Comparison of ENCODE assay signal across 7 mouse cellular contexts in the genomic region with DNA sequence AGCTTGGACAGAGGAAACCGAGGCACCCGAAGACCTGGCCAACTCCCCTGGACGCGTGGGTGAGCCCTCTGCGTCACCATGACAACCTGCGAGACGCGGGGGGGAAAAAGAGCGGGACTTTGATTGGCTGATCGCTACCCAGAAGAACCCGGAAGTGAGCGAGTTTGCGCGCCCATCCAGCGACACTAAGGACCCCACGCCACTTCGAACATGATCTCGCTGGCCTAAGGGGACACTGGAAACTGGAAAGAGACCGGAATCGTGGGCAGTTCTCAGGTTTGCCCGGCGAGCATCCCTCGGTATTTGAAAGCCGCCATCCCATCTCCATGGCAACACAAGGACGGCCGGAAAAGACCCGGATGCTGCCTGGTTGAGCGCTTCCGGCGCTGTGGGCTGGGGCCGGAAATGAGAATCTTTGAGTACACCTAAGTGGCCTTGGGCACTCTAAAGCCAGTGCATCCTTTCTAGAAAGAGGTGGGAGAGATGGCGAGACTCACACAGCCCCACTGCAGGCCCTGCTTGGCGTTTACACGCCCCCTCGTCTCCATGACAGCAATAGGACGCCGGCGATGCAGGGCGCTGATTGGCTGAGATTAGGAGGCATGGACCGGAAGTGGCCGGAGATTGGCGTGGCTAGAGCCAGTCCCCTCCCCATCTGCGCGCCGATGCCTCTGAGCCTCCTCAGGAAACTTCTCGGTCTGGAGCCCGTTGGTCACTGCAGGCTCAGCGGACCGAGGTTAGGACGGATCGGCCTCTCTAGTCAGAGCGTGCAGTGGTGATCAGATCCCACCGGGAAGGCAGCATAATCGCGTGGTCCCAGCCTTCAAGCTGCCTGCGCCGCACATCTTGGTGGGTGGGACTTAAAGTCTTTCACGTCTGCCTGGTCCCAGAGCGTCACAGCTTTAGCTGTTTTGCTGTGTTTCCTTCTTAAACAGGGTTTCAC. TPM values are rescaled to one million over a fixed set of nuclear protein-coding genes. Genes with fewer than 3 reads are reported as not detected.
DNase-seq lines count a peak whose midpoint lies in the region; ATAC-seq lines count a peak whose summit lies in the region.

A gene (minus strand): TSS at position 80 of the 943 bp plus-strand sequence.

- under 1% methylated on average over 59 of the region's 59 CpGs for WGBS in intestine, embryonic 16.5 days
- under 1% methylated on average over 59 of the region's 59 CpGs for WGBS in midbrain, embryonic 11.5 days

- H3K36me3 ChIP-seq in intestine, embryonic 16.5 days (ENCODE audit: control insufficient read depth, insufficient read depth, low read length): no peaks in the 10 kb centered on the region
- H3K36me3 ChIP-seq in midbrain, embryonic 11.5 days (ENCODE audit: control insufficient read depth, insufficient read depth, low read length): no peaks in the 10 kb centered on the region

- ATAC-seq in intestine, embryonic 16.5 days: peak; percentile 98
- peak; percentile 97 for ATAC-seq in midbrain, embryonic 11.5 days (ENCODE audit: low FRiP score)

- peak within 1 kb of the TSS; percentile 74 for H3K9ac ChIP-seq in intestine, embryonic 16.5 days (ENCODE audit: low read depth, low read length)
- peak within 1 kb of the TSS; percentile 76 for H3K9ac ChIP-seq in midbrain, embryonic 11.5 days (ENCODE audit: low read length)

- DNase-seq in adrenal gland, adult 2 months: peak; percentile 95
- peak; percentile 87 for DNase-seq in embryo, embryonic 11.5 days (ENCODE audit: low read depth, low spot score)
- DNase-seq in gastrocnemius, postnatal 4 days (ENCODE audit: low spot score in 2 of 2): peak; percentile 78 to 91
- DNase-seq in left cerebral cortex, postnatal 36 days (ENCODE audit: low spot score in 2 of 2): peak; percentile 95
- peak; percentile 99 for DNase-seq in midbrain, embryonic 11.5 days (ENCODE audit: low spot score, missing footprints)
- peak; percentile 86 for DNase-seq in skeletal muscle tissue, adult 2 months (ENCODE audit: low read depth, low spot score)

- no peaks in the 10 kb centered on the region; the same call in 1 of the 2 replicates for H3K4me1 ChIP-seq in intestine, embryonic 16.5 days (ENCODE audit: control insufficient read depth, insufficient read depth, low read length)
- peaks cover 4% of the 10 kb centered on the region; the same call in 1 of the 2 replicates for H3K4me1 ChIP-seq in midbrain, embryonic 11.5 days (ENCODE audit: control insufficient read depth, insufficient read depth, low read length)

- peak within 1 kb of the TSS; percentile 74 for H3K27ac ChIP-seq in intestine, embryonic 16.5 days (ENCODE audit: low read length)
- H3K27ac ChIP-seq in midbrain, embryonic 11.5 days (ENCODE audit: low read depth, low read length): peak within 1 kb of the TSS; percentile 84

- H3K4me3 ChIP-seq in intestine, embryonic 16.5 days (ENCODE audit: low read length): peak within 1 kb of the TSS; percentile 71
- peak within 1 kb of the TSS; percentile 66 for H3K4me3 ChIP-seq in midbrain, embryonic 11.5 days (ENCODE audit: low read depth, low read length)

- intact Hi-C loops in left cerebral cortex, postnatal 36 days (cut with DNase I): no loop called here

- peaks cover 2% of the 10 kb centered on the region; the same call in 1 of the 2 replicates for H3K9me3 ChIP-seq in intestine, embryonic 16.5 days (ENCODE audit: control insufficient read depth, low read length)
- H3K9me3 ChIP-seq in midbrain, embryonic 11.5 days (ENCODE audit: control insufficient read depth, low read length): no peaks in the 10 kb centered on the region

- H3K4me2 ChIP-seq in intestine, embryonic 16.5 days (ENCODE audit: low read depth, low read length): peak within 1 kb of the TSS; percentile 96
- H3K4me2 ChIP-seq in midbrain, embryonic 11.5 days: peak within 1 kb of the TSS; percentile 77

- no peaks in the 10 kb centered on the region for H3K27me3 ChIP-seq in intestine, embryonic 16.5 days (replicated peaks; ENCODE audit: control insufficient read depth, insufficient read depth, low read length)
- no peaks in the 10 kb centered on the region for H3K27me3 ChIP-seq in midbrain, embryonic 11.5 days (ENCODE audit: control insufficient read depth, insufficient read depth, low read length)

RNA-seq across cellular contexts. Expression of the gene that starts here (rescaled TPM):
- 1 to 10 TPM; 1.5 to 2.0 TPM for total RNA-seq in adrenal gland, adult 2 months (2021)
- 2.3 and 6.0 TPM in 2 replicates for polyA plus RNA-seq in adrenal gland, adult 2 months (2012; rRNA removed)
- 1 to 10 TPM; 2.2 to 2.3 TPM for total RNA-seq in gastrocnemius, postnatal 4 days (2021)
- polyA plus RNA-seq in intestine, embryonic 16.5 days (2015; fragmentation: Nextera tagmentation; extraction: Ambion mirVana): 115 and 120 TPM in 2 replicates
- 10 to 100 TPM in 1 of 2 experiments, 1 to 10 TPM in 1; 6.3 to 11.4 TPM for total RNA-seq in left cerebral cortex, postnatal 36 days (2021)
- 210 and 216 TPM in 2 replicates for polyA plus RNA-seq in midbrain, embryonic 11.5 days (2014; fragmentation: Nextera tagmentation; extraction: Ambion mirVana)

Comparison
In these comparisons a context has a peak if more than half of its experiments do, and no peak if none do; other contexts are left out.
1. Peak in every context shown above with its lines: DNase-seq, ATAC-seq, H3K4me3 ChIP-seq and H3K27ac ChIP-seq.
2. RNA of the gene that starts here (polyA plus RNA-seq): 210 to 216 TPM in midbrain, embryonic 11.5 days and 115 to 120 TPM in intestine, embryonic 16.5 days; 2.3 to 6.0 TPM in adrenal gland, adult 2 months; every median in the first group is over 10 times any median in the second.